Mouse (Mus musculus) limb, embryonic 13.5 days (tissue): ENCODE data around the gene Pifo. TPM values are rescaled to one million over a fixed set of nuclear protein-coding genes. Genes with fewer than 3 reads are reported as not detected.
"Not testable (repeated sequence)": the region's sequence is repeated elsewhere in the genome, so short reads cannot be mapped to it uniquely, and the experiment has no call there.

Experiments
- ATAC-seq: fragments of 200-750 bp; cut with Nextera tagmentation; 2 replicates; pipeline ENCODE4 v1.8.0; 2017; ENCODE audit warnings: low read depth, moderate number of reproducible peaks, moderate TSS enrichment; ENCODE audit not compliant: low FRiP score
- H3K27ac ChIP-seq: fragments of 300-500 bp; sonication (generic); 2 replicates; pipeline ENCODE4 v1.5.1; 2015; ENCODE audit warnings: inconsistent platforms, mild to moderate bottlenecking, moderate library complexity
- H3K27me3 ChIP-seq: fragments of 300-500 bp; sonication (generic); 2 replicates; pipeline ENCODE4 v1.6.1; 2015; ENCODE audit warnings: mild to moderate bottlenecking, inconsistent platforms
- H3K36me3 ChIP-seq: fragments of 300-500 bp; sonication (generic); 2 replicates; pipeline ENCODE4 v1.6.1; 2015; ENCODE audit warnings: inconsistent platforms, mild to moderate bottlenecking, moderate library complexity
- H3K4me1 ChIP-seq: fragments of 300-500 bp; sonication (generic); 2 replicates; pipeline ENCODE4 v1.6.1; 2015; ENCODE audit warnings: inconsistent platforms
- H3K4me2 ChIP-seq: fragments of 300-500 bp; sonication (generic); replicated peaks from 2 replicates; pipeline ENCODE4 v1.6.1; 2015; ENCODE audit warnings: inconsistent platforms, mild to moderate bottlenecking, moderate library complexity
- H3K4me3 ChIP-seq: fragments of 300-500 bp; sonication (generic); 2 replicates; pipeline ENCODE4 v1.5.1; 2015; ENCODE audit warnings: moderate library complexity, mild to moderate bottlenecking, inconsistent platforms
- H3K9ac ChIP-seq: fragments of 300-500 bp; sonication (generic); 2 replicates; pipeline ENCODE4 v1.6.1; 2015; ENCODE audit warnings: mild to moderate bottlenecking, inconsistent platforms
- H3K9me3 ChIP-seq: fragments of 300-500 bp; sonication (generic); 2 replicates; pipeline ENCODE4 v1.6.1; 2016; ENCODE audit warnings: inconsistent platforms
- WGBS: fragments of 180-500 bp; shearing (Covaris S2); methylation state at CpG from one replicate; pipeline ENCODE4 v1.1.7; 2015; 5-methylcytosine and 5-hydroxymethylcytosine counted together
- polyA plus RNA-seq: library from polyadenylated mRNA; unstranded; fragments of >200 nt; fragmentation: Nextera tagmentation; extraction: Ambion mirVana; gene quantifications from 2 replicates; pipeline ENCODE4 v1.2.1, GENCODE M21; 2015

Pifo gene
- polyA plus RNA-seq, result not detected in 2 replicates

DNA sequence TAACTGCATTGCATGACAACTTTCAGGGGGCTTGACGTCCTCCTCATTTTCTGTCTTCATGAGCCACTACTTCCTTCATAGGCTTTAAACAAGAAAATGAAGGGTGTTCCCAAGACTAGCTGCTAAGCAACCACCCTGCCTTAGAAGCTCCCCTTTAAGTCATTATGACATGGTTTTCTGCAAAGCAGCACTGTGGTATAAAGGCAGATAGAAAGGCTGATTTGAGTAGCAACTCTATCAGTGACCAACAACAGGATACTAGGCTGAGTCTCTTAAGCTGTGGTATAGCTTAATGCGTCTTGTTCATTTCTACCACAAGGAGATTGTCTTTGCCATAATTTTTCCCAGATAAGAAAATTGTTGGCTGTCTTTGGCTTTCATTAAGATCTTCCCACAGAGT lies at the start of gene Pifo:
TSS of gene Pifo (minus strand) at position 101 of the 400 bp plus-strand sequence.
- no peak for ATAC-seq
- no peaks in the 10 kb centered on the region for H3K9me3 ChIP-seq
- H3K36me3 ChIP-seq, result no peaks in the 10 kb centered on the region
- no peak within 1 kb of the TSS for H3K9ac ChIP-seq
- no peak within 1 kb of the TSS for H3K4me3 ChIP-seq
- WGBS, result 83% methylated on average over 2 of the region's 2 CpGs
- H3K27me3 ChIP-seq, result no peaks in the 10 kb centered on the region
- H3K27ac ChIP-seq, result no peak within 1 kb of the TSS
- no peaks in the 10 kb centered on the region for H3K4me1 ChIP-seq
- no peak within 1 kb of the TSS for H3K4me2 ChIP-seq

DNA sequence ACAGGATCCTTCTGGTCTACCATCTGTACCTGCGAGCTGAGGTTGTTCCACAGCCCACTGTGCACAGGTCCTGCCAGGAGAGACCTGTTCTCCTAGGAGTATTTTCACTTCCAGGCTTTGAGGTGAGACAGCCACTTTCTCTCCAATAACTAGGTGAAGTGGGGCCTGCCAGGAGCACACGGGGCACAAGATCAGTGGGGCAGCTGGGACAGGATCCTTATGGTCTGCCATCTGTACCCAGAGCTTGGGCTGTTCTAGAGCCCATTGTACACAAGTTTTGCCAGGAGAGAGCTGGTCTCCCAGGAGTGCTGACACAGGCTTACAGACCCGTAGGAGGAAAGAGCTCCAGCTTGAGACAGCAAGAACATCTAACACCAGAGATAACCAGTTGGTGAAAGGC lies 43.5 kb upstream of the Pifo start:
- H3K9me3 ChIP-seq, result no peaks in the 10 kb centered on the region; the same call in 1 of the 2 replicates
- H3K27ac ChIP-seq, result no peak overlapping the region
- H3K36me3 ChIP-seq, result no peaks in the 10 kb centered on the region
- ATAC-seq, result no peak
- H3K4me2 ChIP-seq, result no peak overlapping the region
- no peak overlapping the region for H3K9ac ChIP-seq
- no peaks in the 10 kb centered on the region for H3K4me1 ChIP-seq
- no peaks in the 10 kb centered on the region for H3K27me3 ChIP-seq
- H3K4me3 ChIP-seq, result no peak overlapping the region
- 84% methylated on average over 3 of the region's 3 CpGs for WGBS

GRCm38 (mm10) chr3:106051896-106052295 lies 37.5 kb upstream of the Pifo start:
- Histone ChIP-seq H3K9me3 (no peaks in the 10 kb centered on the region), H3K36me3 (no peaks in the 10 kb centered on the region), H3K27ac (no peak overlapping the region), H3K27me3 (no peaks in the 10 kb centered on the region), H3K4me1 (no peaks in the 10 kb centered on the region), H3K4me2 (no peak overlapping the region), H3K9ac (no peak overlapping the region), H3K4me3 (no peak overlapping the region)
- no peak for ATAC-seq
- WGBS, result 65% methylated on average over 18 of the region's 18 CpGs

DNA sequence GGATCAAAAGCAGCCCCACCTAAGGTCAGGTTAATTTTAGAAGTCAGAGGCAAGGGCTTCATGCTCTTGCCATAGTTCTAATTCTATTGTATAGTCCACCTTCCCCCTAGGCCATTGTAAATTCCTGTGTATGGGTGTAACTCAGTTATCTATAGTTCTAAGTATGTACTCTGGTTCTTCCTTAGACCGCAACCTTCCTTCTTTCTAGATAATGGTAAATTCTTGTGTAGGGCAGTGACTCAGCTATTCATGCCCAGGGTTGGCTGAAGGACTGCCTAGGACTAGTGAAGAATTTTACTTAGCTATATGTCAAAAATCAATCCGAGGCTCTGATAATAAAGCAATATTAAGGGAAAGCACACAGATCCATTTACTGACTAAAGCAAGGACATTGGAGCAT lies 25.9 kb upstream of the Pifo start:
- Histone ChIP-seq H3K4me2 (no peak overlapping the region), H3K4me3 (no peak overlapping the region), H3K27me3 (no peaks in the 10 kb centered on the region), H3K9me3 (no peaks in the 10 kb centered on the region), H3K4me1 (no peaks in the 10 kb centered on the region), H3K9ac (no peak overlapping the region), H3K36me3 (no peaks in the 10 kb centered on the region), H3K27ac (no peak overlapping the region)
- 89% methylated on average over 2 of the region's 2 CpGs for WGBS
- no peak for ATAC-seq

- Histone ChIP-seq H3K4me1 (no peaks in the 10 kb centered on the region), H3K9me3 (no peaks in the 10 kb centered on the region), H3K4me3 (no peak within 1 kb of the TSS), H3K27me3 (no peaks in the 10 kb centered on the region), H3K27ac (no peak within 1 kb of the TSS), H3K9ac (no peak within 1 kb of the TSS), H3K36me3 (no peaks in the 10 kb centered on the region), H3K4me2 (no peak within 1 kb of the TSS)
- 76% methylated on average over 1 of the region's 1 CpGs for WGBS
- no peak for ATAC-seq
Measured at GRCm38 (mm10) chr3:106032781-106033180, 18.3 kb upstream of the Pifo start, which contains the start of gene Chil5. TSS of gene Chil5 (minus strand) at chr3:106032814.

GRCm38 (mm10) chr3:106024135-106024534 lies 9.7 kb upstream of the Pifo start:
- no peaks in the 10 kb centered on the region for H3K27me3 ChIP-seq
- H3K4me2 ChIP-seq, result no peak overlapping the region
- H3K4me1 ChIP-seq, result no peaks in the 10 kb centered on the region
- H3K4me3 ChIP-seq, result no peak overlapping the region
- H3K36me3 ChIP-seq, result no peaks in the 10 kb centered on the region
- 77% methylated on average over 2 of the region's 2 CpGs for WGBS
- H3K9me3 ChIP-seq, result no peaks in the 10 kb centered on the region
- H3K9ac ChIP-seq, result no peak overlapping the region
- H3K27ac ChIP-seq, result no peak overlapping the region
- ATAC-seq, result no peak

DNA sequence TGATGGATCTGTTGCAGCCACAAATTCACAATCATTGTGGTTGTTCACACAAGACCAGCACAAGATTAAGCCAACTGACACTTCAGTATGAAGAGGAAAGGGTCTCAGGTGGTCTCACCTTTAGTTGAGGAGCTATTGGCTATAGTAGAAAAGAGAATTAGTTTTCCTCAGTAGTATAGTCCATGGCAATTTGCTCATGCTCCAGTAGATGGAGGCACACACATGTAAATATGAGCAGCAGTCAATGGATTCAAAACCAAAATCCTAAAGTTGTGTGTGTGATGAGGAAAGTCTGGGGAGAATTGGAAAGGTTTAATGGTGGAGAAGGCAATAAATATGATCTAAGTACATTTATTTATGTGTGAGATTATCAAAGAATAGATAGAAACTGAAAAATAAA lies 7.4 kb upstream of the Pifo start:
- no peaks in the 10 kb centered on the region for H3K27me3 ChIP-seq
- H3K9ac ChIP-seq, result no peak overlapping the region
- H3K27ac ChIP-seq, result no peak overlapping the region
- no peaks in the 10 kb centered on the region for H3K9me3 ChIP-seq
- no peak overlapping the region for H3K4me3 ChIP-seq
- no peak for ATAC-seq
- H3K36me3 ChIP-seq, result no peaks in the 10 kb centered on the region
- no peak overlapping the region for H3K4me2 ChIP-seq
- H3K4me1 ChIP-seq, result no peaks in the 10 kb centered on the region

DNA sequence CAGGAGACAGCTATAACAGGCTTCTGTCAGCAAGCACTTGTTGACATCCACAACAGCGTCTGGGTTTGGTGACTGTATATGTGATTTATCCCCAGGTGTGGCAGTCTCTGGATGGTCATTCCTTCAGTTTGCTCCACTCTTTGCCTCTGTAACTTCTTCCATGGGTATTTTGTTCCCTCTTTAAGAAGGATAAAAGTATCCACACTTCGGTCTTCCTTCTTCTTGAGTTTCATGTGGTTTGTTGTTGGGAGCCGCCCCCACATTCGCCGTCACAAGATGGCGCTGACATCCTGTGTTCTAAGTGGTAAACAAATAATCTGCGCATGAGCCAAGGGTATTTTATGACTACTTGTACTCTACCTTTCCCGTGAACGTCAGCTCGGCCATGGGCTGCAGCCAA lies 11.1 kb downstream of the Pifo start:
- WGBS, result 71% methylated on average over 10 of the region's 10 CpGs
- H3K9ac ChIP-seq, H3K27me3 ChIP-seq, H3K9me3 ChIP-seq, H3K4me2 ChIP-seq, H3K4me1 ChIP-seq, H3K27ac ChIP-seq, ATAC-seq, H3K4me3 ChIP-seq, H3K36me3 ChIP-seq: not testable (repeated sequence)

- Histone ChIP-seq H3K4me2 (peak overlapping the region; percentile 50), H3K9me3 (no peaks in the 10 kb centered on the region), H3K36me3 (no peaks in the 10 kb centered on the region), H3K4me1 (peaks cover 9% of the 10 kb centered on the region; the same call in 1 of the 2 replicates), H3K9ac (no peak overlapping the region), H3K4me3 (peak overlapping the region; percentile 19), H3K27me3 (no peaks in the 10 kb centered on the region), H3K27ac (no peak overlapping the region)
- peak; percentile 89 for ATAC-seq
- 21% methylated on average over 17 of the region's 17 CpGs for WGBS
Measured at GRCm38 (mm10) chr3:106001416-106002370, 12.8 kb downstream of the Pifo start.

- peak overlapping the region; percentile 19 for H3K4me3 ChIP-seq
- H3K27ac ChIP-seq, result no peak overlapping the region
- no peak for ATAC-seq
- peaks cover 9% of the 10 kb centered on the region; the same call in 1 of the 2 replicates for H3K4me1 ChIP-seq
- peak overlapping the region; percentile 50 for H3K4me2 ChIP-seq
- WGBS, result 17% methylated on average over 11 of the region's 11 CpGs
- no peaks in the 10 kb centered on the region for H3K27me3 ChIP-seq
- no peak overlapping the region for H3K9ac ChIP-seq
- no peaks in the 10 kb centered on the region for H3K36me3 ChIP-seq
- no peaks in the 10 kb centered on the region for H3K9me3 ChIP-seq
Measured at GRCm38 (mm10) chr3:106000707-106001375, 13.6 kb downstream of the Pifo start.

- Histone ChIP-seq H3K4me1 (no peaks in the 10 kb centered on the region), H3K9me3 (no peaks in the 10 kb centered on the region), H3K27ac (no peak overlapping the region), H3K27me3 (no peaks in the 10 kb centered on the region), H3K4me3 (no peak overlapping the region), H3K36me3 (no peaks in the 10 kb centered on the region), H3K9ac (no peak overlapping the region), H3K4me2 (no peak overlapping the region)
- 13% methylated on average over 2 of the region's 2 CpGs for WGBS
- ATAC-seq, result no peak
Measured at GRCm38 (mm10) chr3:105994730-105995129, 19.7 kb downstream of the Pifo start.

DNA sequence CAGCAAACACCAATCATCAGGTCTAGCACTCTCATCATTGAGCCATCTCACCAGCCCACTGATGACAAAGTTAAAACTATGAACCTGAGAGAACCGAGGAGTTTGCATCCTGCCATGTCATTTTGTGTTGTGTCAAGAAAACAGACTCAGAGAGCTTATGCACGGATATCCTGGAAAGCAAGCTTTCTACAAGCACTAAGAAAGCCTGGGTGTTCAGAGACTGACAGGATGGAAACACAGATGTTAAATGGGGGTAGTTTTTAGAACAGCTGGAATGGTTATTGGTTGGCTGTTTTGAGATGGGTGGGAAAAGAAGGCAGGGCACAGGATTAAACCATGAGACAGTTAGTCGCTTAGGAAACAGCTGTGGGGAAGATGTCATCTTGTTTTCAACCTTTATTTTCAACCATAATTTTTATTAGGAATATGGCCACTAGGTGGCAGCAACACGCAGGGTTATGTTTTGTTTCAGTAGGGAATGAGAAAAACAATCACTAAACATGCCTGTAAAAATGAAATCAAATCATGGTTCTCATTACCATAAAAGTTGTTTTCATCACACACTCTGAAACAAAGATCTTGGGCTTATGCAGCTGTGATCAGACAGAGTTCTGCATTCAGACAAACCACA lies 22.7 kb downstream of the Pifo start:
- H3K36me3 ChIP-seq, result no peaks in the 10 kb centered on the region
- WGBS, result 29% methylated on average over 4 of the region's 4 CpGs
- peak; percentile 48 for ATAC-seq
- no peaks in the 10 kb centered on the region for H3K9me3 ChIP-seq
- H3K27ac ChIP-seq, result no peak overlapping the region
- H3K4me2 ChIP-seq, result no peak overlapping the region
- H3K27me3 ChIP-seq, result no peaks in the 10 kb centered on the region
- no peak overlapping the region for H3K9ac ChIP-seq
- H3K4me3 ChIP-seq, result no peak overlapping the region
- H3K4me1 ChIP-seq, result no peaks in the 10 kb centered on the region
